ENCODE assay signal across 9 mouse cellular contexts in genomic region chr11:104114690-104115089, GRCm38 (mm10). TPM values are rescaled to one million over a fixed set of nuclear protein-coding genes. Genes with fewer than 3 reads are reported as not detected.
A peak's percentile ranks its signal among the peaks of the same experiment; 100 is the strongest.
DNase-seq lines count a peak whose midpoint lies in the region; ATAC-seq and TF ChIP-seq lines count a peak whose summit lies in the region.
"Had no signal": no experiment of that assay in that cellular context is flagged by ENCODE, and none has a peak within 500 bp of the region (broad histone marks: within the 10 kb centered on the region; RNA-seq: fewer than 3 reads in every experiment).

No protein-coding gene starts in this region.

- peak; percentile 34 to 40 for DNase-seq in B cell, adult 2 months
- peak; percentile 96 for DNase-seq in WW6 (ENCODE audit: low read depth, low spot score)
- DNase-seq in forebrain, embryonic 10.5 days (ENCODE audit: extremely low spot score, low spot score): peak; percentile 73
- peak; percentile 96 for DNase-seq in kidney, postnatal 0 days (ENCODE audit: low spot score)
- DNase-seq in lung, postnatal 0 days (ENCODE audit: low spot score): peak; percentile 76
- peak; percentile 66 for DNase-seq in right cerebral cortex, postnatal 4 days

- H3K27ac ChIP-seq in forebrain, embryonic 10.5 days: no peak overlapping the region
- no peak overlapping the region for H3K27ac ChIP-seq in heart, embryonic 16.5 days (ENCODE audit: low read length)
- H3K27ac ChIP-seq in kidney, postnatal 0 days: no peak overlapping the region
- no peak overlapping the region for H3K27ac ChIP-seq in lung, postnatal 0 days (ENCODE audit: low read length)

- H3K9me3 ChIP-seq in forebrain, embryonic 10.5 days: no peaks in the 10 kb centered on the region
- no peaks in the 10 kb centered on the region for H3K9me3 ChIP-seq in heart, embryonic 16.5 days (replicated peaks; ENCODE audit: control insufficient read depth, low read length)
- no peaks in the 10 kb centered on the region for H3K9me3 ChIP-seq in kidney, postnatal 0 days (replicated peaks; ENCODE audit: low read length)
- no peaks in the 10 kb centered on the region for H3K9me3 ChIP-seq in lung, postnatal 0 days (ENCODE audit: low read length)

- H3K4me3 ChIP-seq in forebrain, embryonic 10.5 days: no peak overlapping the region
- H3K4me3 ChIP-seq in heart, embryonic 16.5 days (ENCODE audit: low read length): no peak overlapping the region
- no peak overlapping the region for H3K4me3 ChIP-seq in kidney, postnatal 0 days (replicated peaks; ENCODE audit: low read depth, low read length)
- H3K4me3 ChIP-seq in lung, postnatal 0 days (ENCODE audit: low read depth, low read length): no peak overlapping the region

- no peak for TF ChIP-seq EP300 in lung, postnatal 0 days (IDR thresholded peaks at IDR 0.05)

- H3K4me1 ChIP-seq in forebrain, embryonic 10.5 days: peaks cover 20% of the 10 kb centered on the region
- H3K4me1 ChIP-seq in heart, embryonic 16.5 days (ENCODE audit: control insufficient read depth, insufficient read depth, low read length): no peaks in the 10 kb centered on the region
- H3K4me1 ChIP-seq in kidney, postnatal 0 days (replicated peaks; ENCODE audit: insufficient read depth, low read length): no peaks in the 10 kb centered on the region
- no peaks in the 10 kb centered on the region for H3K4me1 ChIP-seq in lung, postnatal 0 days (ENCODE audit: insufficient read depth, low read depth, low read length)

- peak; percentile 86 for ATAC-seq in heart, embryonic 16.5 days (replicated peaks; ENCODE audit: extremely low read depth, insufficient read depth, low FRiP score)
- ATAC-seq in kidney, postnatal 0 days (replicated peaks; ENCODE audit: low FRiP score, low read depth): peak; percentile 91
- peak; percentile 80 for ATAC-seq in lung, postnatal 0 days
- no peak for ATAC-seq in erythroblast, adult 5-6 weeks (replicated peaks; ENCODE audit: low FRiP score, poor library complexity, severe bottlenecking)

- no peaks in the 10 kb centered on the region for H3K36me3 ChIP-seq in forebrain, embryonic 10.5 days (replicated peaks)
- no peaks in the 10 kb centered on the region for H3K36me3 ChIP-seq in heart, embryonic 16.5 days (ENCODE audit: control insufficient read depth, insufficient read depth)
- H3K36me3 ChIP-seq in kidney, postnatal 0 days (ENCODE audit: insufficient read depth, low read length): no peaks in the 10 kb centered on the region
- no peaks in the 10 kb centered on the region for H3K36me3 ChIP-seq in lung, postnatal 0 days (ENCODE audit: insufficient read depth, low read length)

- TF ChIP-seq CTCF in kidney, postnatal 0 days (IDR thresholded peaks at IDR 0.05; ENCODE audit: low read depth): peak; percentile 45
- TF ChIP-seq CTCF in lung, postnatal 0 days (IDR thresholded peaks at IDR 0.05): no peak

- WGBS in forebrain, embryonic 10.5 days: 12% methylated on average over 7 of the region's 7 CpGs
- 2% methylated on average over 7 of the region's 7 CpGs for WGBS in heart, embryonic 16.5 days
- WGBS in kidney, postnatal 0 days: under 1% methylated on average over 7 of the region's 7 CpGs
- WGBS in lung, postnatal 0 days: 4% methylated on average over 7 of the region's 7 CpGs

- H3K27me3 ChIP-seq in forebrain, embryonic 10.5 days (ENCODE audit: poor library complexity, severe bottlenecking): no peaks in the 10 kb centered on the region
- no peaks in the 10 kb centered on the region for H3K27me3 ChIP-seq in heart, embryonic 16.5 days (ENCODE audit: control insufficient read depth, insufficient read depth, low read length)
- H3K27me3 ChIP-seq in kidney, postnatal 0 days (ENCODE audit: insufficient read depth, low read length): no peaks in the 10 kb centered on the region
- no peaks in the 10 kb centered on the region for H3K27me3 ChIP-seq in lung, postnatal 0 days (replicated peaks; ENCODE audit: insufficient read depth, low read length)

- H3K9ac ChIP-seq in heart, embryonic 16.5 days (ENCODE audit: low read length): no peak overlapping the region
- H3K9ac ChIP-seq in kidney, postnatal 0 days (ENCODE audit: low read depth, low read length): no peak overlapping the region
- no peak overlapping the region for H3K9ac ChIP-seq in lung, postnatal 0 days (replicated peaks; ENCODE audit: low read depth)

- H3K4me2 ChIP-seq in heart, embryonic 16.5 days (ENCODE audit: low read depth, low read length): no peak overlapping the region
- H3K4me2 ChIP-seq in kidney, postnatal 0 days (ENCODE audit: low read length): no peak overlapping the region
- H3K4me2 ChIP-seq in lung, postnatal 0 days (replicated peaks; ENCODE audit: low read depth, low read length): no peak overlapping the region

RNA-seq across cellular contexts. Expression of gene Crhr1, which starts 18.0 kb away (rescaled TPM):
- polyA plus RNA-seq in forebrain, embryonic 10.5 days (2016; fragmentation: Nextera tagmentation; extraction: Ambion mirVana): 0.06 and 0.22 TPM in 2 replicates
- not detected in 2 replicates for polyA plus RNA-seq in heart, embryonic 16.5 days (2015; fragmentation: Nextera tagmentation; extraction: Ambion mirVana)
- polyA plus RNA-seq in kidney, postnatal 0 days (2015; fragmentation: Nextera tagmentation; extraction: Ambion mirVana): 0.05 TPM in 1 of 2 replicates, not detected in the other
- not detected in 2 replicates for polyA plus RNA-seq in lung, postnatal 0 days (2015; fragmentation: Nextera tagmentation; extraction: Ambion mirVana)
- total RNA-seq in erythroblast, adult 5-6 weeks (2015; ENCODE audit: low replicate concordance): not detected in 2 replicates
- not detected in 2 replicates for total RNA-seq in erythroblast, adult 5-6 weeks (2017; ENCODE audit: low replicate concordance)
- polyA plus RNA-seq: small intestine, adult 2 months had no signal

Comparison
In these comparisons a context has a peak if more than half of its experiments do, and no peak if none do; other contexts are left out.
1. DNase-seq: peak in every context shown above with its lines; median percentile 96 in WW6; 96 in kidney, postnatal 0 days; 76 in lung, postnatal 0 days; 73 in forebrain, embryonic 10.5 days; 66 in right cerebral cortex, postnatal 4 days; 37 in B cell, adult 2 months.